Mouse (Mus musculus) kidney, adult 2 months (tissue): ENCODE results near the gene Ttc1. TPM values are rescaled to one million over a fixed set of nuclear protein-coding genes. Genes with fewer than 3 reads are reported as not detected.
A peak's percentile ranks its signal among the peaks of the same experiment; 100 is the strongest.

ENCODE experiments used
- DNase-seq: peaks from one replicate; pipeline ENCODE4 v3.0.0; 2021
- H3K27ac ChIP-seq: fragments of 200-500 bp; 2 replicates; pipeline ENCODE4 v1.5.1; 2012; ENCODE audit warnings: low read depth, low read length, control low read depth, inconsistent platforms; ENCODE audit not compliant: insufficient read depth
- H3K27me3 ChIP-seq: fragments of 200-500 bp; replicated peaks from 2 replicates; pipeline ENCODE4 v1.6.1; 2012; ENCODE audit warnings: mild to moderate bottlenecking, moderate library complexity, low read length, inconsistent platforms; ENCODE audit not compliant: control insufficient read depth, insufficient read depth
- H3K36me3 ChIP-seq: fragments of 200-500 bp; 2 replicates; pipeline ENCODE4 v1.6.1; 2012; ENCODE audit warnings: mild to moderate bottlenecking, moderate library complexity, low read length, inconsistent platforms; ENCODE audit not compliant: control insufficient read depth, insufficient read depth
- H3K4me1 ChIP-seq: fragments of 200-500 bp; 2 replicates; pipeline ENCODE4 v1.6.1; 2011; ENCODE audit warnings: low read length; ENCODE audit not compliant: control insufficient read depth, insufficient read depth
- H3K4me3 ChIP-seq: fragments of 200-500 bp; 2 replicates; pipeline ENCODE4 v1.5.1; 2011; ENCODE audit warnings: mild to moderate bottlenecking, low read depth, low read length, control low read depth; ENCODE audit not compliant: insufficient read depth
- CTCF ChIP-seq: fragments of 200-500 bp; conservative IDR thresholded peaks from 2 replicates; pipeline ENCODE4 v1.5.1; 2011; ENCODE audit warnings: low read depth, mild to moderate bottlenecking, control low read depth, low read length, moderate library complexity, mixed read lengths; ENCODE audit not compliant: insufficient read depth, insufficient read length
- POLR2A ChIP-seq: fragments of 200-500 bp; IDR thresholded peaks from one replicate; pipeline ENCODE4 v1.6.1; 2011; ENCODE audit warnings: low read depth, low read length, control low read depth
- WGBS: fragments of 180-500 bp; shearing (Covaris S2); methylation state at CpG from one replicate; pipeline ENCODE4 v1.1.7; 2018; 5-methylcytosine and 5-hydroxymethylcytosine counted together
- polyA plus RNA-seq: library from polyadenylated mRNA; depleted of rRNA; stranded (reverse); fragments of >200 nt; gene quantifications from 2 replicates; pipeline ENCODE4 v1.2.3, GENCODE M21; 2012; rRNA removed

The Ttc1 gene
- 15.3 and 15.4 TPM in 2 replicates for polyA plus RNA-seq

DNA sequence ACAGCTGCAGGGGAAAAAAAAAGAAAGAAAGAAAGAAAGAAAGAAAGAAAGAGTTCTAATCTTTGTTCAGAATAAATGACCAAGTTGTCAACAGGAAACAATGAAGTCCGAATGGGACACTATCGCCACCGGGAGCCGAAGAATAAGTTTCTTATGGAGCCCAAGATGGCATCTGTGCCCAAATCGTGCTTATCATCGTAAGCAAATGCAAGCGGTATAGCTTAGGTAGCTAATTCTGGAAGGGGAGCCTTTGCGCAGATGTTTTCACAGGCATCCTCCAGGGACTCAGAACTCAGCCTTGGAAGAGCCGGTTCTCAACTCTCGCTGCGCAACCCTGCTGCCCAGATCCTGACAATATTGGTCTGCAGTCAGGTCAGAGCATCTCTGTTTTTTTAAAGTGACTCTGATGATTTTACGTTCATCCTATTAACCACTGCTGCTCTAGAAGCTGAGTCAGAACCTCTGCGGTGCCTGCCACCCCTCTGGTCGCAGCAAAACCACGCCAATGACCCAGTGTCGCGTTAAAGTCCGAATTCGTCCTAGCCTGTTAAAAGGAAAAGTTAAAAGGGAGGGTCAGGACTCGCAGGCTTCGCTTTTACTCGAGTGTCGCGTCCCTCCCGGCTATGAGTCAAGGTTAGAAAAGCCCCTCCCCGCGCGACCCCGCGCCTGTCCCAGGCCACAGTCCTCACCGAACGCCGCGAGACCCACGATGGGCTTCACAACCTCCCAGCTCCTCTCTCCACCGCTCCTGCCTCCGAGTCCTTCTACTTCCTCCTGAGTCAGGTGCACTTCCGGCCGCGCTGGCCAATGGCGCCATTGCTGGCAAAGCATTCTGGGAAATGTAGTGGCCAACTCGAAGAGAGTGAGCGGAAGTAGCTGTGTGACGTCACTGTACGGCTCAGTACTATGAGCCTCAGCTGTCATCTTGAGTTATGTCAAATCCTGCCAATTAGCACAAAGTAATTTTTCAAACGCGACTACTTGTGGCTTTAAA is at the start of gene Ttc1:
Ttc1 (minus strand) TSS at position 776 of the 994 bp plus-strand sequence.
- no peak for TF ChIP-seq CTCF
- TF ChIP-seq POLR2A, result peak; percentile 93
- H3K27ac ChIP-seq, result peak within 1 kb of the TSS; percentile 51
- peak; percentile 99 for DNase-seq
- no peaks in the 10 kb centered on the region for H3K36me3 ChIP-seq
- peak within 1 kb of the TSS; percentile 81 for H3K4me3 ChIP-seq
- 1% methylated on average over 47 of the region's 47 CpGs for WGBS
- peaks cover 3% of the 10 kb centered on the region; the same call in 1 of the 2 replicates for H3K4me1 ChIP-seq
- no peaks in the 10 kb centered on the region for H3K27me3 ChIP-seq

DNA sequence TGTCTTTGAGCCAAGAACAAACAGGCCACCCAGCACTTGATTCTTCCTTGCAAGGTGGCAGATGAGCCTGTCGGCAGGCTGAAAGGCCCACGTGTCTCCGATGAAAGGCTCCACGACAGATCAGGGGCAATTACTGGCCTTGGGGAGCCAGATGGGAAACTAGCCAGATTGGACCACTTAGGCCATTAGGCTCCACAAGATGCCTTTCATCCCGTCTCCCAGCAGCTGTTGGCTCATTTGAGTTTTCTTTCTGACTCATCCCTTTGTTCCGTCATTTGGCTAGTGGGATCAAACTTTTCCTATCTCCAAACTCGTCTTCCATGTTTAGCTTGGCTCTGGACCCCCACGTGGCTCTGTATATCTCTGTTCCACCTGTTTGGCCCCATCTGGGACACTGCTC is 48.2 kb upstream of the Ttc1 start:
- 37% methylated on average over 8 of the region's 8 CpGs for WGBS
- TF ChIP-seq POLR2A (no peak), CTCF (no peak)
- H3K4me1 ChIP-seq, result no peaks in the 10 kb centered on the region
- no peaks in the 10 kb centered on the region for H3K36me3 ChIP-seq
- H3K27ac ChIP-seq, result no peak overlapping the region
- no peak overlapping the region for H3K4me3 ChIP-seq
- DNase-seq, result no peak
- no peaks in the 10 kb centered on the region for H3K27me3 ChIP-seq

DNA sequence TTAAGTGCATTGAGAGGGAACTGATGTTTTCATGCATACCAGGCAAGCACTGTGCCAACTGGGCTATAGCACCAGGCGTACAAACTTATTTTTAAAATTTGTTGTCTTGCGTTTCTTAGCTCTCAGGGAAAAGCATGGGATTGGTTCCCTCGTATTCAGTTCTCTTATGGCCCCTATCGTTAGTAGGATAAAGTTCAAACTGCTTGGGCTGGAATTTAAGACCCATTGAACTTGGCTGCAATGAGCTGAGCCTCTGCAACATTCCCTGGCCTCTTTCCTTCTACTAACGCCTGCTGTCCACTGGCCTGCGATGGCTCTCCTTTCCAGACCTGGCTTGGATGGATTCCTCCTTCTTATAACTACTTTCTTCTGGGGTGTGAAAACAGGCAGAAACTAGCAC is 42.6 kb upstream of the Ttc1 start:
- no peak for TF ChIP-seq POLR2A
- no peak for TF ChIP-seq CTCF
- H3K27ac ChIP-seq, result no peak overlapping the region
- H3K27me3 ChIP-seq, result no peaks in the 10 kb centered on the region
- no peaks in the 10 kb centered on the region for H3K4me1 ChIP-seq
- no peak overlapping the region for H3K4me3 ChIP-seq
- 55% methylated on average over 6 of the region's 6 CpGs for WGBS
- H3K36me3 ChIP-seq, result no peaks in the 10 kb centered on the region
- peak; percentile 31 for DNase-seq

DNA sequence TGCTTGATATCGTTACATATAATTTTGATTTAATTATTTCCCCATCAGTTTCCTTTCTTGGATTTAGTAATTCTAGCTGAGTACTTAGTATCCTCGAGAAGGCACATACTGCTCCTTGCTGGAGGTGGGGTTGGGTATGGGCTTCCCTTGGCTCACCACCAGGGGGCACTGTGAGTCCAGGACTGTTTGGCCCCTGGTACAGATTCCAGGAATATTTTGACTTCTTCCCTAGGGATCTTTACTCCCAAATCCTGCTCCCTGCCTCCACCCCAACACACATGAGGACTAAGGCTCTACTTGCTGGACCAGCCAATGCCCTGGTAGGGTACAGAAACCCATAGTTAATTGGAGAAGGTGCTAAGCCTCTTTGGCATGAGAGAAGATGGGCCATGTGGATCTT is 36.0 kb upstream of the Ttc1 start:
- Histone ChIP-seq H3K27ac (no peak overlapping the region), H3K36me3 (no peaks in the 10 kb centered on the region), H3K27me3 (no peaks in the 10 kb centered on the region), H3K4me1 (no peaks in the 10 kb centered on the region), H3K4me3 (no peak overlapping the region)
- WGBS, result 7% methylated on average over 2 of the region's 2 CpGs
- DNase-seq, result peak; percentile 76
- TF ChIP-seq POLR2A (no peak), CTCF (peak; percentile 85)

DNA sequence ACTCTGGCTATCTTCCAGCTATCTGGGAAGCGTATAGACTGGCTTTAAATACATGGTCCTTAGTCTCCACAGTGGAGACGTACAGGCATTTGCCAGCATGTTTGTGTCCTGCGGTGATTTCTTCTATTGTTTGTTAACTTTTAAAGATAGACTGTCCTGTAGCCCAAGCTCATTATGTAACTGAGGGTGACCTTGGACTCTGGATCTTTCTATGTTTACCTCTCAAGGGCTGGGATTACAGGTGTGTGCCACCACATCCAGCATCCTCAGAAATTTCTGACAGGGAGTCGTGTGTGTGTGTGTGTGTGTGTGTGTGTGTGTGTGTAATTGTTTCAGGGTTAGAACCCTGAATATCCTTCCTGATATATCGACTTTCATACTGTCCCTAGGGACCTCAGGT is 35.3 kb upstream of the Ttc1 start:
- Histone ChIP-seq H3K36me3 (no peaks in the 10 kb centered on the region), H3K4me3 (no peak overlapping the region), H3K27me3 (no peaks in the 10 kb centered on the region), H3K27ac (no peak overlapping the region), H3K4me1 (no peaks in the 10 kb centered on the region)
- DNase-seq, result no peak
- no peak for TF ChIP-seq POLR2A
- no peak for TF ChIP-seq CTCF
- 78% methylated on average over 5 of the region's 5 CpGs for WGBS

DNA sequence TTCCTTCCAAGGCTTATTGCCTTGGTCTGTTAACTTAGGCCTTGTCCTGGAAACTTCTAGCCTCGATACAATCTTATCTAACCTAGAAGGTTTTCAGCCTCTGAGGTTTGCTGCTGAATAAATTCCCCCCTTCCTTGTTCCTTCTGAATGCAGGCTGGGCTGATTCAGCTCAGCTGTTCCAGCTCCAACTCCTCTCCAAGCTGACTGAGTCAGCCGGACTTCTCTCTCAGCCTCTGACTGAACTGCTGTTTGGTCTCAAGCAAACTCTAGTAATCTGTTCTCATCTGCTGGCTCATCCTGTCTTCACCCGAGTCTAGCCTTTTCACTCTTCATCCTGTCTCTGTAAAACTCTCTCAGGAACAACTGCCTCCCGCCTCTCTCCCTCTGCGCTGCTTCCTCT is 31.7 kb upstream of the Ttc1 start:
- Histone ChIP-seq H3K36me3 (no peaks in the 10 kb centered on the region), H3K4me1 (no peaks in the 10 kb centered on the region), H3K27me3 (0 out of 2 replicates have a peak, but pooled peaks cover 2% of the 10 kb centered on the region), H3K27ac (no peak overlapping the region), H3K4me3 (no peak overlapping the region)
- 58% methylated on average over 5 of the region's 5 CpGs for WGBS
- no peak for DNase-seq
- no peak for TF ChIP-seq POLR2A

DNA sequence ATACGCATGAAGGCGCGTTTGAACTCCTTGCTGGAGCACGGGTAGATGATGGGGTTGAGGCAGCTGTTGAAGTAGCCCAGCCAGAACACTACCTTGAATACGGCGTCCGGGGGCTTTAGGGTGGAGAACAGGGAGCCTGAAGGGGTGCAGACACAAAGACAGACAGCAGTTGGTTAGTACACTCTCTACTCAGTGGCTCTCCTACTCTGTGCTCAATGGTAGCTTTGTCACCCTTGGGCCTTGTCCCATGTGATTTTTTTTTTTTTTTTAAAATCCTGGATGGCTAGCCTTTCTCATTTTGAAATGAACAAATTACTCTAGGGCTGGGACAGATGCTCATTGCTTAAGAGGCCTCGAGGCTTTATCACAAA is 28.5 kb upstream of the Ttc1 start:
- 0 out of 2 replicates have a peak overlapping the region, but pooled peaks have one; percentile 2 for H3K4me3 ChIP-seq
- no peak for TF ChIP-seq POLR2A
- TF ChIP-seq CTCF, result no peak
- 0 out of 2 replicates have a peak, but pooled peaks cover 2% of the 10 kb centered on the region for H3K27me3 ChIP-seq
- no peaks in the 10 kb centered on the region for H3K4me1 ChIP-seq
- no peak for DNase-seq
- H3K36me3 ChIP-seq, result no peaks in the 10 kb centered on the region
- WGBS, result 25% methylated on average over 8 of the region's 8 CpGs
- no peak overlapping the region for H3K27ac ChIP-seq
